Mouse (Mus musculus) cerebellum, adult (tissue): ENCODE measurements around the gene Arhgdia.
"Not testable (repeated sequence)": the region's sequence is repeated elsewhere in the genome, so short reads cannot be mapped to it uniquely, and the experiment has no call there.

ENCODE experiments used
- ATAC-seq: cut with Nextera tagmentation; 2 replicates; pipeline ENCODE4 v1.9.2; 2017; ENCODE audit warnings: mild to moderate bottlenecking, moderate library complexity, mixed read lengths; ENCODE audit not compliant: insufficient number of reproducible peaks, low FRiP score, low TSS enrichment

Gene Arhgdia

GRCm38 (mm10) chr11:120558843-120559242, 22.6 kb downstream of the Arhgdia start:
- ATAC-seq = not testable (repeated sequence)

- no peak for ATAC-seq
Measured at GRCm38 (mm10) chr11:120555260-120555659, 26.2 kb downstream of the Arhgdia start.

- ATAC-seq = no peak
Measured at GRCm38 (mm10) chr11:120554834-120555233, 26.6 kb downstream of the Arhgdia start.

- no peak for ATAC-seq
Measured at GRCm38 (mm10) chr11:120552736-120553135, 28.7 kb downstream of the Arhgdia start.

- ATAC-seq = no peak
Measured at GRCm38 (mm10) chr11:120550810-120551440, 30.5 kb downstream of the Arhgdia start, which contains the start of gene Ppp1r27. Ppp1r27 (minus strand) TSS chr11:120551132.

GRCm38 (mm10) chr11:120549986-120550809, 31.2 kb downstream of the Arhgdia start:
- no peak for ATAC-seq

GRCm38 (mm10) chr11:120549168-120549945, 32.1 kb downstream of the Arhgdia start, which contains the start of gene Mcrip1:
Mcrip1 (minus strand) TSS chr11:120549727.
- ATAC-seq = peak; percentile 82; the same call in 1 of the 2 replicates

GRCm38 (mm10) chr11:120548786-120549167, 32.6 kb downstream of the Arhgdia start:
- no peak for ATAC-seq

- ATAC-seq = no peak
Measured at GRCm38 (mm10) chr11:120548214-120548613, 33.2 kb downstream of the Arhgdia start.

GRCm38 (mm10) chr11:120547469-120547868, 34.0 kb downstream of the Arhgdia start:
- ATAC-seq = no peak

- ATAC-seq = no peak
Measured at GRCm38 (mm10) chr11:120545964-120546363, 35.5 kb downstream of the Arhgdia start.

GRCm38 (mm10) chr11:120542376-120542775, 39.0 kb downstream of the Arhgdia start:
- ATAC-seq = no peak

GRCm38 (mm10) chr11:120541907-120542306, 39.5 kb downstream of the Arhgdia start:
- no peak for ATAC-seq

GRCm38 (mm10) chr11:120539285-120540014, 42.0 kb downstream of the Arhgdia start:
- no peak for ATAC-seq

- no peak for ATAC-seq
Measured at GRCm38 (mm10) chr11:120538955-120539284, 42.5 kb downstream of the Arhgdia start.

- peak; percentile 55; the same call in 1 of the 2 replicates for ATAC-seq
Measured at GRCm38 (mm10) chr11:120538485-120538884, 42.9 kb downstream of the Arhgdia start.

- ATAC-seq = no peak
Measured at GRCm38 (mm10) chr11:120535804-120536203, 45.6 kb downstream of the Arhgdia start.

- no peak for ATAC-seq
Measured at GRCm38 (mm10) chr11:120535145-120535544, 46.3 kb downstream of the Arhgdia start.

GRCm38 (mm10) chr11:120534093-120534492, 47.3 kb downstream of the Arhgdia start:
- ATAC-seq = no peak

- no peak for ATAC-seq
Measured at GRCm38 (mm10) chr11:120531646-120532045, 49.8 kb downstream of the Arhgdia start.
